Mouse (Mus musculus) heart, adult 2 months (tissue): ENCODE measurements around the gene Bub1b.

Experiments
- CTCF ChIP-seq: fragments of 200-600 bp; IDR thresholded peaks from 2 replicates; pipeline ENCODE4 v1.8.1; 2022; ENCODE audit warnings: antibody characterized with exemption, mild to moderate bottlenecking, moderate library complexity
- EP300 ChIP-seq: fragments of 200-500 bp; IDR thresholded peaks from 2 replicates; pipeline ENCODE4 v1.6.1; 2011; ENCODE audit warnings: low read depth, low read length, control low read depth; ENCODE audit not compliant: insufficient read depth
- POLR2A ChIP-seq: fragments of 200-500 bp; IDR thresholded peaks from 2 replicates; pipeline ENCODE4 v1.6.1; 2011; ENCODE audit warnings: mild to moderate bottlenecking, low read depth, low read length, control low read depth; ENCODE audit not compliant: insufficient read depth

DNA sequence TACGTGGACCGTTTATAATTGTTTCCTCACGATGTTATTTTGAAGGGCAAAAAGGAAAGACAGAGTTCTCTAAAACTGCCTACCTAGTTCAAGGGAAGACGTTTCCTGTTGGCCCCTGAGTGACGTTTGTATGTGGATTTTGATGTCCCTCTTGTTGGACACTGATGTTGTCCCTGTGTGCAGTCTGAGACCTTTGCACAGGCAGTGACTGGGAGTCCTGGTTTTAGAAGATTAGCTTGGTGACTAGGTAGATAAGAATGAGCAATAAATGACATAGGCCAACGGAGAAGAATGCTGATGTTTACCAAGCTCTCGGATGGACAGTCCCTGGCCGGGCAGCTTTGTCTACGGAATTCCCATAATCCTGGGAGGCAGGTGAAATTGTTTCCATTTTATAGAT is 63.9 kb downstream of the Bub1b start:
- TF ChIP-seq CTCF (no peak), EP300 (no peak), POLR2A (no peak)
